Mouse (Mus musculus) c-Kit-positive CD71-positive TER-119-negative erythroid progenitor cells, embryonic 14.5 days (primary cell): Measurements from ENCODE around the gene Zfp385c.

Source experiments
- DNase-seq: peaks from one replicate; pipeline ENCODE4 v3.0.0-alpha.2; 2013; ENCODE audit warnings: low read depth

Gene Zfp385c

DNA sequence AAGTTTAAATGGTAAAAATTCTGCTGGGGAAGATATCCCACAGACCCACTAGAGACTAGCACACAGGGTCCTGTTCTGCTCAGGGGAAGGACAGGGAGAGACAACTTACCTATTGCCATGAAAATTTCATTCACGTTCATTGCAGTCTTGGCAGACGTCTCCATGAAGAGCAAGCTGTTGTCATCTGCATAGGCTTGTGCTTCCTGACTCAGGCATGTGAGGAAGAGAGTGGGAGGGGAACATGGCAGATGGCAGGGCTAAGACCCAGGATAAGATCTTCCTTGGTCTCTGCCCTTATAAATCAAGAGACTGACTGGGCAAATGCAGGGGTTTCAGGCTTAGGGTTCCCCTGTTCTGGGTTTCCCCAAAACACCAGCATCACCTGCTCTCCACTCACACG, 24.4 kb upstream of the Zfp385c start:
- DNase-seq, result no peak

DNA sequence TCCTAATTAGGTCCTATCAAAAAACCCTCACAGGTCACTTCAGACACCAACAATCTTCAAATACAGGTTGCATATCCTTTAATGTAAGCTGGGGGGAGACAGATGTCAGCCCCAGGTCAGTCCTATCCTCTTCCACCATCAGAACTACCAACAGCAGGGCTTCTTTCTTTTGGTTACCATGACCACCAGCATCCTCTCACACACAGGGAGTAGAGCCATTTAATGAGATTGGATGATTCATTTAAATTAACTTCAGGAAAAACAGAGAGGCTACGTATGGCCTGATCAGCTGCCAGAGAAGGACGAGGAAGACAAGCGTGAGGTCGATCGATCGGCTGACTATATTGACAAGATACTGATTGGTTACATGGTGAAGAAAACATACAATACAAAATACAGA, 22.7 kb upstream of the Zfp385c start:
- no peak for DNase-seq

DNA sequence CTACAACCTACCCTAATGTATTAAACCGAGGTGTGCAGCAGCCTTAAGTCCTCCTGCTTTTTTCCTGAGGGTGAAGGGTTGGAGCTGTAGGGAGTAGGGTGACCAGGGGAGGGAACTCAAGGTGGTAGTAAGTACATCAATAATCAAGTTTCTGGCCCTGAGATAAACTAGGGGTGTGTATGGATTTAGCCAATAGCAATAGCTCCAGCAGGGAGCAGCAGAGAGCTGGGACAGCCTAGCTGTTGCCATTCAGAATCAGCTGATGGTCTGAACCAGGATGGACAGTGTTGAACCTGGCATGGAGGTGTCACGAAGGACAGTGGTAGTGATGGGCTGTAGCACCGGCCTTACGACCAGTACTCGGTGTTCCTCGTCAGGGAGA, 22.3 kb upstream of the Zfp385c start:
- peak; percentile 83 for DNase-seq

DNA sequence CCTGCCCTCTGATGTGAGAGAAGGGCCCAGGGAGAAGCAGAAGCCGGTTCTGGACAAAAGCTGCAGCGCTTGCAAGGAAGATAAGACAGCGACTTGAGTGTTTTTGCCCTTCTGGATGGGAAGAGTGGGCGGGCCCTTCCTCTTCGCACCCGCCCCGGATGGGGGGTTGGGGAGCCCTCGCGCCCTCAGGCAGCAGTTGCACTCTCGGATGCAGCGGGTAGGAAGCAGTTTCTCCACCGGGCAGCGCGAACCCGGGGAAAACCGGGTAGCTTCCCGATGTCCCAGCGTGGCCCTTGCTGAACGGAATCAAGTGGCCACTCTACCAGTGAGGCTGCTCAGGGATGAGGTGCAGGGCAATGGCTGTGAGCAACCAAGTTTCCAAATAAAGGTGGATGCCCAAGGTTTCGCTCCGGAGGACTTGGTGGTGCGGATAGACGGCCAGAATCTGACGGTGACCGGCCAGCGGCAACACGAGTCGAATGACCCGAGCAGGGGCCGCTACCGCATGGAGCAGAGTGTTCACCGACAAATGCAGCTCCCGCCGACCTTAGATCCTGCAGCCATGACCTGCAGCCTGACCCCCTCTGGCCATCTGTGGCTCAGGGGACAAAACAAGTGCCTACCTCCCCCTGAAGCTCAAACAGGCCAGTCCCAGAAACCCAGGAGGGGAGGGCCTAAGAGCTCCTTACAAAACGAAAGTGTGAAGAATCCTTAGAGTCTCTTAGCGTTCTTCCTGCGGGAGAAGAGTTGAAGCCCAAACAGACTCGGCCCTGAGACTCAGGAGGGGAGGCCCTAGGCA, 21.7 kb upstream of the Zfp385c start, which contains the start of gene Hspb9:
TSS of gene Hspb9 (plus strand) at position 116 of the 799 bp plus-strand sequence.
- DNase-seq, result peak; percentile 78

DNA sequence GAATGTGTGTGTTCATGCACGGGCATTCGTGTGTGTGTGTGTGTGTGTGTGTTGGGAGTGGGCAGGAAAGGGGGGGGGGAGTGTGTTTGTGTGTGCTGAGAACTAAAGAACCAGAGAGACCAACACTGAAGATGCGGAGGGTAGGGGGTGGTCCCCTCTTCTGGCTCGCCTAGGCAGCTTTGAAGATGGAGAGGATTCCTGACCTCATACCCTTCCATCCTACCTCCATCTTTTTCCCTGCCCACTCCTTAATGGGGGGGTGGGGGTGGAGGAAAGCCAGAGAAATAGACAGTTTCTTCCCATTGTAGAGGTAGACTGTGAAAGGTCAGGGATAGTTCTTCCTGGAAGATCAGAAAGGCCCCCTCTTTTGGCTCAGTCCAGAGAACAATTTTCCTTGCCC, 20.9 kb upstream of the Zfp385c start:
- no peak for DNase-seq

DNA sequence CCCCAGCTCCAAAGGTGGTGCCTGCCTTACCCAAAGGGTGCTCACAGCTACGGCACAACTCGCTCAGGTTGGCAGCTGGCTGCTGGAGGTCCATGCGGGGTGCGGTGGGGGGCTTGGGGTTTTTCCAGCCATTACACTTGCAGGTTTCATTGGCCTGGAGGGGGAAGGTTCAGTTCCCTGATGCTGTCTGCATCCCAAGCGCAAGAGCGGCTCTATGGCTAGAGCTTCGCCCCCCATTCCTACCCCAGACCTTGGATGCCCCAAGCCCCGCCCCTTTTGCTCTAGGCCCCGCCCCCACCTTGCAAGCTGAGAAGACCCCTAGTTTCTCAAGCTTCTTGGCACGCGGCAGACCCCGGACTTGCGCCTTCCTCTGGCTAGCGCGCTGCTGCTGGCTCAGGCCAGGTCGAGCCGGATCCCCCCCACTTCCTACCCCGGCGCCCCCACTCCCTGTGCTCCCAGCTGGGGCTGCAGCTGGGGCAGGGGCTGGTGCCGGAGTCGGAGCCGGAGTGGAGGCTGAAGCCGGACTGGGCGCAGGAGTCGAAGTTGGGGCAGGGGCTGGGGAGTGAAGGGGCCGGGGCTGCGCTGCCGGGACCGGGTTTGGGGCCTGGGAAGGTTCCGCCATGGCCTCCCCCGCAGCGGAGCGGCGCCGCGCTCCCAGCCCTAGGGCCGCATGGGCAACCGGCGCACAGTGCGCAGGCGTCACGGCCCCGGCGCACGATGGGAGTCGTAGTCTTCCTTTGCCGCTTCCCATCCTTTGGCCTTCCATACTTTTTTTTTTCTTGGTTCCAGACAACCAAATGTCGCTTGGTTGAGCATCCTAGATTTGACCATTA, 19.7 kb upstream of the Zfp385c start, which contains the start of gene Kat2a:
TSS of gene Kat2a (minus strand) at position 683 of the 833 bp plus-strand sequence.
- peak; percentile 64 for DNase-seq

DNA sequence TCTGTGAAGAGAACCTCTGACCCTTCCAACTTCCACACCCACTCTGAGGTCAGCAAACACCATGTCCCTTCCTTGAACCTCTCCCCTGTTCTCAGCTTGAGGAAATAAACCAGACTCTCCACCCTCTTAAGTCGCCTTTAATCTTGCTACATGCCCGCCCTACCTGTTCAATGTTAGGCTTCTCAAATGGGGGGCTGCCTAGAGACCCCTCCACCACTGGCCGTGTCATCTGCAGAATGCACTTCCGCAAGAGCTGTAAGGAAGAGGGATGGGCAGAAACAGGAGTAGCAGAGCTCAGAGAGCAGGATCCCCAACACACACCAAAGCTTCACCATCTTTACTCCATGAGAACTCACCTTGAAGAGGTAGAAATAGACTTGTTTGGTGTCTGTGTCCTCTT, 18.7 kb upstream of the Zfp385c start:
- DNase-seq, result no peak

DNA sequence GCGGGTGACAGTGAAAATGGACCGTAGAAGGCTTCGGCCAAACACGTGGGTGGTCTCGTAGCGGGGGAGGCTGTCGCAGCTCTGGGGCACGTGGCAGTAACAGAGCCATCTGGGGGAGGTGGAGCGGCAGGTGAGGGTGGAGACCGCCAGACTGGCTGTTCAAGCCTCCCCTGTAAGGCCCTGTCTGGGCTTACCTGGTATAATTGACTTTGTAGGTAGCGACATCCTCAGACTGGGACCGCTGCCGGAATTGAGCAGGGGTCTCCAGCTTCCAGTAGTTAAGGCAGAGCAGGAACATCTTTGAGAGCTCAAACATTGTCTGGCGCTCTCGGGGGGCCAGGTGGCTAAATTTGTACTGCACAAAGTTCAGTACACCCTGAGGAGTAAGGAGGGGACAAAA, 18.3 kb upstream of the Zfp385c start:
- no peak for DNase-seq

DNA sequence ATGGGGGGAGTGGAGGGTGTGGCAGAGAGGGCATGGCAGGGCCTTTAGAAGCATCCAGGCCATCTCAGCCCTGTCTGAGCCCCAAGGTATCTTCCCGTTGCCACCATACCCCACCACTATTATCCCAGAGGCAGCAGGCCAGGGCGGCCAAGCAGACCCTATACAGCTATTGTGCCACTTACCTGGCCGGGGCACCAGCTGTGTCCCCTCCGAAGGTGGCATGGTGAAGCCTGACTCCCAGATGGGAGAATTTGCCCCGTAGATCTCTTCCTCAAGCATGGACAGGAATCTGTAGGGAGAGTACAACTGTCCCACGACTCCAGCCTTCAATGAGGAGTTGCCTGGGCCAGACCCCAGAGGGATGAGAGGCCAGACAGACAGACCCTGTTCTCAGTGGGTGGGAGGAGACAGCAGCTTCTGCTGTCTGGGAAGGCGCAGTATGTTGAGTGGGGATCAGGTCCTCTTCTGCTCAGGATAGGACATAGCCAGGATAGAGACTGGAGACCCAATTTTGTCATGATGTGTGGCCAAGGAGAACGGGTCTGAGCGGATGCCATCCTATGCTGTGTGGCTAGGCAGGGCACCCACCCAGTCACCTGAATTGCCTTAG, 17.1 kb upstream of the Zfp385c start:
- DNase-seq, result no peak

DNA sequence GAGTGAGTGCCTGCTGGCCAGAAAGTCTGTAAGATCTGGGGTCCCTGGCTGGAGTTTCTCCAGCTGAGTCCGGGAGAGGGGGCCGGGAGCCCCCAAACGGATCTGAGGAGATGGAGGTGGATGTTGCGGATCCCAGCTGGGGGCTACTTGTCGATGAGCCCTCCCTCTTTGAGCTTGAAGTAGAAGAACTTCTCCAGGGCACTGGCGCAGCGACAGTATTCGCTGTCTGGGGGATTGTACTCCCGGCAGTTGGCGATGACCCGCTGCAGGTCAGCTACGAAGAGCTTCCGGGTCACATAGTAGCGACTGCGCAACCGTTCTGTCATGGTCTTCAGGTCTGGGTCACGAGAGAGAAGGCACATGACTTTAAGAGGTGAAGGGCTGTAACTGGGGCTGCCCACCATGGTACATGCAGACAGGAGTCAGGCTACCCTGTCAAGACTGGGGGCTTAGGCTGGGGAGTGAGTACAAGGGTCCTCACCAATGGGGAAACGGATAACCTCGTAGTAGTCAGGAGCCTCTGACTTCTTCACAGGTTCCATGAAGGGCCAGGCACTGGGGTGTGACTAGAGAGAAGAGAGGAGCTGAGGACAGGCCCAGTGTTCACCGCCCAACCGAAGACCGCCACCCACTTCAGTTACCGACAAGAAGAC, 13.0 kb upstream of the Zfp385c start:
- no peak for DNase-seq

DNA sequence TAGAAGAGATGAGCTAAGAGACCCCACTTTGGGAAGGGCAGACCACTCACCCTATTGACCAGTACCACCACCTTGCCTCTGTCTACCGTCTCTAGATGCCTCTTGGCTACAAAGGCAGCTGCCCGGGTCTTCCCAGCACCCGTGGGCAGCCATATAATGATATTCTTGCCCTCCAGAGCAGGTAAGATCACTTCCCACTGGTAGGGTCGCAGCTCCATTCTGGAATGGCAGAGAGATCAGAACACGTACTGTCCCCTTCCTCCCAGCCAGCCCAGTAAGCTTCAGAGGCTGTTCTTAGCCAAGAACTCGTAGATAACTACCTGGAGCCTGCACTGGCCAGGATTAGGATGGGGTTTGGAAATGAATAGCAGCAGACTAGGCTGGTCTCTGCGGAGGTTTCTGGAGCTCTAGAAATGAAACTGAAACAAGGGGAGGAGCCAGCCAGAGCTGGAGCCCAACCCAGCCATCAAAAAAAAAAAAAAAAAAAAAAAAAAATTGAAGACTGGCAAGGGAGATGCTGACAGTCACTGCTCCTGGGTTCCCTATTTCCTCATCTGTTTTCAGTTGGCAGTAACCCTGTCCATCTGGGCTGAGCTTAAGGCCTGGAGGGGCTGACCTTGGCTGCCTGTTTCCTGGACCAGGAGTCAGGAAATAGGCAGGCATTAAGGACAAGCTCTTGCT, 11.7 kb upstream of the Zfp385c start, which contains the start of gene Dhx58:
TSS of gene Dhx58 (minus strand) at position 421 of the 681 bp plus-strand sequence.
- no peak for DNase-seq

DNA sequence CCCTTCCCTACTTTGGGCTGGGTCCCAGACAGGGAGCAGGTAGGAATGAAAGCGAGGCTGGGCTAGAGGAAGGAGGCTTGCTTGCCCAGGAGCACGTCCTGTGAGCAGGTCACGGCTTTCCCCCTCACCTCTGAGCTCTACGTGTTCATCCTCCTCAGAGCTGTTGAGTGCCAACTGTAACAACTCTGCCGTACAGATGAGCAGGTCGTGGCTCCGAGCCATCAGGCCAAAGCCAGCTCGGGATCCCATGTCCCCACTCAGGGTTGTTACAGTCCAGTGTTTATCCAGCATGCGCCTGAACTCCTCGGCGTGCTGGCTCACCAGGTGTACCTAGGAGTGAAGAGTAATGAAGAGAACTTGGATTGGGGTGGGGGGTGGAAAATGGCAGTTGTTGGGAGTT, 11.1 kb upstream of the Zfp385c start:
- no peak for DNase-seq

DNA sequence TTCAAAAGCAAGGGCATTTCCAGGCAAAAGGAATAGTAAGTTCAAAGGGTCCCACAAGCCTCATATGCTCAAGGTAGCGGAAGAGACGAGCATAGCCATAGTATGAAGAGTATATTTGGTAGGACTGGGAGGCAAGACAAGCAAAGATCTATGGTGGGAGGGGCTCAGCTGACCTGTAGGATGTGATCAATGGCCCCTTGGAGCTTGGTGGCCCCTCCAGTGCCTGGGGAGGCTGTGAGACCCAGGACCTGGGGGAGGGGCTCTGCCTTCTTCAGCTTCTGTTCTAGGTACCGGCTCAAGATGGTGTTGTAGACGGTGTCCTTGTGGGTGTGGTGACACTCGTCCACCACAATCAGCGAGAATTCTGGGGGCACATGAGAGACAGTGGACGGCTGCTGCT, 10.7 kb upstream of the Zfp385c start:
- no peak for DNase-seq

DNA sequence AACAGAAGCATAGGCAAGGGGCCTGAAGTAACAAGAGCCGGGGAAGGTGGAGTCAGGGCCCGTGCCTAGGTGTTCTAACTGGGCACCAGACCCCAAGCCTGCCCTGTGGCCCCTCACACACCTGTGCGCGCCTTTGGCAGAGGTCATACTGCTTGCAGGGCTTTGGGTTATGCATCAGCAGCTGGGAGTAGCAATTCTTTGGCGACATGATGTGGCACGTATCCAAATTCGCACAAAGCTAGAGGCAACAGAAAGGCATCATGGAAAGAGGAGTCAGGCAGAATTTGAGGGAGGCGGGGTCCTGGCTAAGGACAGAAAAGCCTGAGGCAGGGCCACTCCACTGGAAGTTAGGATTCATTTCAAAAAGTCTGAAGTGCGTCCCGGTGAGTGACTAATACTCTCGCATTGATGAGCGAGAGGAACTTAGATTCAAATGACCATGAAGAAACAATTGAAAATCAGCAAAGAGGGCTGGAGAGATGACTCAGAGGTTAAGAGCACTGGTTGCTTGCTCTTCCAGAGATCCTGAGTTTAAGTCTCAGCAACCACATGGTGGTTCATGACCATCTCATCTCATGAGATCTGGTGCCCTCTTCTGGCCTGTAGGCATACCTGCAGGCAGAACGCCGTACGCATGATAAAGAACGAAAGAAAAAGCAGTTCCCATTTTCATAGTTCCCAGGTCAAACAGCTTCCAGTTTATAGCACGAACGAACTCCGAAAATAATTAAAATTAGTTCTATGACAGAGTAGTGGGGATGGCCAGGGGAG, 10.0 kb upstream of the Zfp385c start:
- peak; percentile 68 for DNase-seq

DNA sequence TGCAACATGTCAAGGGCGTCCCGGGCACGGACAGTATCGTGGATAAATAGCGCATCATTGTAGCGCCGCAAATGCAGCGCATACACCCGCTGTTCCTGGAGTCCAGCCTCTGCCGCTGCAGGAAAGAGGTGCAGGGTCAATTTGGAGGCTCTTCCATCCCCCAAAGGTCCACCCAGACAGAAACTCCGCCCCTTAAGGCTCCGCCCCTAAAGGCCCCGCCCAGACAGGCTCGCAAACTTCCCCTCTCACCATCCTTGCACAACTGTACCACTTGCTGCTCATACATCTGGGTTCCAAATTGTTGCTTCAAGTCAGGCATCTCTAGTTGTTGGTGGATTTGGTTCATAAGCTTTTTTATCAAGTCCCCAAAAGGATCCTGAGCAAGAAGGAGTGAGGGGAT, 9.0 kb upstream of the Zfp385c start:
- no peak for DNase-seq

DNA sequence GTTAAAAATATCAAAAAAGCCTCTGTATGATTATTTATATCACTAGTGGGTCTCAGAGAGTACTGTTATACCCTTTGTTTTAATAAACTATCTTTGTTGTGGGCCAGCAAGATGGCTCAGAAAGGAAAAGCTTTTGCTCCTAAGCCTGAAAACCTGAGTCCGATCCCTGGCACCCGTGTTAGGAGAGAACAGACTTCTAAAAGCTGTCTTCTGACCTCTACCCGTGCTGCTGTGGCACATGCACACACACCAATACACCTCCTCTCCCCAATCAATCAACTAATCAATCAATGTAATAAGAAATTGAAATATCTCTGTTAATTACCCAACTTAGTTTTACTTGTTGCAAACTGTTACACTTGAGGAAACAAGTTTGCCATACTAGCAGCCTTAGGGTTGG, 8.5 kb upstream of the Zfp385c start:
- no peak for DNase-seq

DNA sequence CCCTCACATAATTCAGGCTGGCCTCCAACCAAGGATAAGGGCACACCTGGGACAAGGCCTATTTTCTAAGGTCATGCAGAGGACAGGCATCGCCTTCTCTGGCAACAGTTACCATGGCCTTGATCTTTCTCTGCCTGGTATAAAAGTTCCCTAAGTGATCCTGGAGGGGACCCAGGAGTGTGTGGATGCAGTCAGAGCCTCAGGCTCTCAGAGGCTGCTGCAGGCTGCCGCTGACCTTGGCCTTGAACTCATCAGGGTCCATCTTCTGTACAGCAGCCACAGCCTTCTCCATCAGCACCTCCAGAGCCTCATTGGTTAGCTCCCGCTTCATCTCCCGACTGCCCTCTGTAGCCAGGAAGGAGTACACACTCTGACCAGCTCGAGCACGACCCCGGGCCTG, 5.7 kb upstream of the Zfp385c start:
- DNase-seq, result no peak

DNA sequence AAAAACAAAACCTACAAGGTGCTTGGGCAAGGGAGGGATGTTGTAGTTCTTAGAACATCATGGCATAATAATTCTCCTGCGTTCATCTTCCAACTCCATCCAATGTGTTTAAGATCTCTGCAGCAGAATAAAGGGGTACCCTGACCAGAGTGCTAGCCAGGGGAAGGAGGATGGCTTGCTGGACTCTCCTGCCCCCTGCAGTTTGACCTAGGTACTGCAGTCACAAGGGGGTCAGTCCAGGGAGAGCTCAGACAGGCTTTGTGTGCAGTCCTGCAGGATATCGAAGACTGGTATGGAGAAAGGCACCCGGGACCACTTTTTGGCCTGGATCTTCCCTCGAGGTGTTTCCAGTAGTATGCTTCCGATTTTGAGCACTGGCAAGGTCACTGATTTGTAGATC, 2.7 kb upstream of the Zfp385c start:
- no peak for DNase-seq

DNA sequence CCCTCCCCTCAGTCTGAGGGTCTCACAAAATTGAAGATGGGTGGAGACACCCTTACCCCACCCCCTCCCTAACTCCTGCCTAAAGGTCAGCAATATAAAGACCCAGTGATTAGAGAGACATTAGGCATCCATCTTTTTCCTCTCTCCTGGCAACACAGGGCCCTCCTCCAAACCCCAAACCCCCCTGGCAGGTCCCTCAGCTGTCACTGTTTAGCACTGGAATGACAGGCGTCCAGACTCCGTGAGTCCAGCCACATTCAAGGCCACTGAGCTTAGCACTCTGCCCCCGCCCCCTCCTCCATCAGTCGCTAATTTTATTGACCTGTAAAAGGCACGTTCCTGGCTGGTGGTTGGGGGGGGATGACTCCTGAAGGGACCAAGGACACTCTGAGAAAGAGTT, 899 bp upstream of the Zfp385c start:
- DNase-seq, result no peak

DNA sequence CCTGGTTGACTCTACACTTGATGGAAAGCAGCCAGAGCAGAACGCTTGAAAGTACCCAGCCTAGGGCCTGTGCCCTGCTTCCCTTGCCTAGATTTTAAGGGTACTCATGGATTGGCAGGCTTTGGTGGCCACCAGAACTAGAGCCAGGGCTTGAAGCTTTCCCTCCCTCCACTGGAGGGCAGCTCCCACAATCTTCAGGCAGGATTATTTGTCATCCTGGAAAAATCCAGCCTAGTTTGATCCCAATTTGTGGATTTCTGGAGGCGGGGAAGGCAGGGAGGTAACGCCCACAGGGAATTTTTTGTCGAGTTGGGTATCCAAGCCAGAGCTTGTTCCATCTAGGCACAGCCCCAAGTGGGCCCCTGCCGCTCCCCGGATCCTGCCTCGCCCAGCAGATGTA, 1.9 kb downstream of the Zfp385c start:
- DNase-seq, result no peak

DNA sequence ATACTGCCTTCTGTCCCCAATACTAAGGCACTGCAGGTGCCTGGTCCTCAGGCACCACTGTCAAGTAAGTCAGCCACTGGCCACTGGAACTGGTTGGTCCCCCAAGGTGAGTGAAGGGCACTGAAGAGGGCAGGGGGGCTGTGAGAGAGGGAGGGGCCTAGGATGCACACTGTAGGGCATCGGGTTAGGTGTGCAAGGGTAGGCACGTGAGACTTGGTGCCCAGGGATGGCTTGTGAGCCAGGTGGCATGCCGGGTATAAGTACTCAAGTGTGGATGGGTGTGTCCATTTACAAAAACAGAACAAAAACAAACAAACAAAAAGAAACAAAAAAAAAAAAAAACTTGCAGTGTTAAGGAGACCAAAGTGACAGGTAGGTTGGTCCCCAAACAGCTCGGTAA, 3.8 kb downstream of the Zfp385c start:
- DNase-seq, result no peak
